In the genomic region with DNA sequence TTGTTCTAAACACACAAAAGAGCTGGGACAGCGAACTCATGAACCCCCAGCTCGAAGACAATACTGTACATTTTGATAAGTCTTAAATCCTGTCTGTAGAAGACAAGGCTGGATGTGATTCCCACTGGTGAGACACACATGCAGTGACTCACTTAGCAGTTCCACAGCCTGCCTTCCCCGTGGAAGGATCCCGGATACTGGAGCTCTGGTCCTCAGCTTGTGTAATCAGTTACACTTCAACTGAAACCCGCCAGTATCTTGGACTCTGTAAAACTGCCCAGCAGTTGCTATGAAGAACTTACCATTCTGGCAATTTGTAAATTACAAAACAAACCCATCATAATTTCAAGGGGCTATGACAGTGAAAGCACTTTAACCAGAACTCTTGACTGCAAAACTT, we compare ENCODE assay signal across 14 mouse cellular contexts. TPM values are rescaled to one million over a fixed set of nuclear protein-coding genes. Genes with fewer than 3 reads are reported as not detected.
DNase-seq lines count a peak whose midpoint lies in the region; ATAC-seq and TF ChIP-seq lines count a peak whose summit lies in the region.
"Had no signal": no experiment of that assay in that cellular context is flagged by ENCODE, and none has a peak within 500 bp of the region (broad histone marks: within the 10 kb centered on the region; RNA-seq: fewer than 3 reads in every experiment).

No protein-coding gene starts in this region.

- H3K4me3 ChIP-seq in lung, postnatal 0 days (ENCODE audit: low read depth, low read length), result no peak overlapping the region
- no peak overlapping the region for H3K4me3 ChIP-seq in hindbrain, embryonic 11.5 days (ENCODE audit: low read depth, low read length)
- H3K4me3 ChIP-seq in limb, embryonic 13.5 days, result no peak overlapping the region

- ATAC-seq in lung, postnatal 0 days, result no peak
- ATAC-seq in hindbrain, embryonic 11.5 days (ENCODE audit: low FRiP score), result peak; percentile 38
- ATAC-seq in limb, embryonic 13.5 days (ENCODE audit: low FRiP score, low read depth), result no peak
- ATAC-seq: activated CD4-positive, CD25-positive, alpha-beta regulatory T cell, adult 4 months; forebrain, embryonic 16.5 days had no signal

- H3K36me3 ChIP-seq in lung, postnatal 0 days (ENCODE audit: insufficient read depth, low read length), result no peaks in the 10 kb centered on the region
- H3K36me3 ChIP-seq in hindbrain, embryonic 11.5 days (ENCODE audit: control insufficient read depth, insufficient read depth, low read length), result no peaks in the 10 kb centered on the region
- no peaks in the 10 kb centered on the region for H3K36me3 ChIP-seq in limb, embryonic 13.5 days

- TF ChIP-seq EP300 in lung, postnatal 0 days (IDR thresholded peaks at IDR 0.05), result no peak

- peaks cover 12% of the 10 kb centered on the region for H3K27me3 ChIP-seq in lung, postnatal 0 days (replicated peaks; ENCODE audit: insufficient read depth, low read length)
- peaks cover 34% of the 10 kb centered on the region for H3K27me3 ChIP-seq in hindbrain, embryonic 11.5 days (ENCODE audit: control insufficient read depth, insufficient read depth, low read length)
- no peaks in the 10 kb centered on the region for H3K27me3 ChIP-seq in limb, embryonic 13.5 days

- no peaks in the 10 kb centered on the region for H3K9me3 ChIP-seq in lung, postnatal 0 days (ENCODE audit: low read length)
- no peaks in the 10 kb centered on the region for H3K9me3 ChIP-seq in hindbrain, embryonic 11.5 days (ENCODE audit: control insufficient read depth, low read length)
- H3K9me3 ChIP-seq in limb, embryonic 13.5 days, result no peaks in the 10 kb centered on the region

- peak; percentile 12 for DNase-seq in lung, postnatal 0 days (ENCODE audit: low spot score)
- DNase-seq in lung, postnatal 10 days, result no peak
- peak; percentile 75 for DNase-seq in NIH3T3 (ENCODE audit: low read depth)
- peak; percentile 24 for DNase-seq in hindbrain, embryonic 11.5 days (ENCODE audit: low spot score)
- DNase-seq in heart, postnatal 14 days, result no peak
- no peak for DNase-seq in right cerebral cortex, adult 18-20 months
- DNase-seq in yolk sac, embryonic 10.5 days (ENCODE audit: low spot score), result no peak
- DNase-seq: heart, postnatal 4 days; layer of hippocampus, postnatal 36 days had no signal

- TF ChIP-seq CTCF in lung, postnatal 0 days (IDR thresholded peaks at IDR 0.05), result no peak

- intact Hi-C loops in heart, postnatal 14 days (cut with DNase I), result no loop called here

- H3K4me2 ChIP-seq in lung, postnatal 0 days (replicated peaks; ENCODE audit: low read depth, low read length), result no peak overlapping the region
- peak overlapping the region; percentile 11; the same call in 1 of the 2 replicates for H3K4me2 ChIP-seq in hindbrain, embryonic 11.5 days (replicated peaks; ENCODE audit: low read depth, low read length)
- H3K4me2 ChIP-seq in limb, embryonic 13.5 days (replicated peaks), result peak overlapping the region; percentile 17; the same call in 1 of the 2 replicates

- H3K27ac ChIP-seq in lung, postnatal 0 days (ENCODE audit: low read length), result no peak overlapping the region
- 0 out of 2 replicates have a peak overlapping the region, but pooled peaks have one; percentile 17 for H3K27ac ChIP-seq in hindbrain, embryonic 11.5 days (ENCODE audit: low read depth, low read length)
- H3K27ac ChIP-seq in limb, embryonic 13.5 days, result no peak overlapping the region
- H3K27ac ChIP-seq: liver, embryonic 14.5 days had no signal

- H3K4me1 ChIP-seq in lung, postnatal 0 days (ENCODE audit: insufficient read depth, low read depth, low read length), result 0 out of 2 replicates have a peak, but pooled peaks cover 4% of the 10 kb centered on the region
- H3K4me1 ChIP-seq in hindbrain, embryonic 11.5 days (replicated peaks; ENCODE audit: control insufficient read depth, insufficient read depth, low read length), result no peaks in the 10 kb centered on the region
- peaks cover 48% of the 10 kb centered on the region for H3K4me1 ChIP-seq in limb, embryonic 13.5 days

- WGBS in lung, postnatal 0 days, result 41% methylated on average over 5 of the region's 5 CpGs
- WGBS in hindbrain, embryonic 11.5 days, result 55% methylated on average over 5 of the region's 5 CpGs
- WGBS in limb, embryonic 13.5 days, result 51% methylated on average over 5 of the region's 5 CpGs

- no peak overlapping the region for H3K9ac ChIP-seq in lung, postnatal 0 days (replicated peaks; ENCODE audit: low read depth)
- H3K9ac ChIP-seq in hindbrain, embryonic 11.5 days (ENCODE audit: low read depth, low read length), result no peak overlapping the region
- no peak overlapping the region for H3K9ac ChIP-seq in limb, embryonic 13.5 days
- H3K9ac ChIP-seq: liver, embryonic 14.5 days had no signal

RNA-seq across cellular contexts. Expression of gene Bnc2, which starts 5.4 kb away (rescaled TPM):
- polyA plus RNA-seq in lung, postnatal 0 days (2015; fragmentation: Nextera tagmentation; extraction: Ambion mirVana), result 1.9 and 2.9 TPM in 2 replicates
- polyA plus RNA-seq in hindbrain, embryonic 11.5 days (2014; fragmentation: Nextera tagmentation; extraction: Ambion mirVana), result 11.7 and 16.1 TPM in 2 replicates
- polyA plus RNA-seq in limb, embryonic 13.5 days (2015; fragmentation: Nextera tagmentation; extraction: Ambion mirVana), result 29.5 and 38.7 TPM in 2 replicates
- total RNA-seq in heart, postnatal 14 days (2021), result 1 to 10 TPM; 3.2 to 3.9 TPM
- total RNA-seq: granulocyte monocyte progenitor cell, adult 5-6 weeks had no signal
- polyA plus RNA-seq: activated CD4-positive, CD25-positive, alpha-beta regulatory T cell, adult 4 months had no signal

Comparison
In these comparisons a context has a peak if more than half of its experiments do, and no peak if none do; other contexts are left out.
1. DNase-seq: peak in lung, postnatal 0 days (single experiment), NIH3T3 (single experiment) and hindbrain, embryonic 11.5 days (single experiment); none in lung, postnatal 10 days (single experiment), heart, postnatal 14 days (0 of 2), right cerebral cortex, adult 18-20 months (single experiment) and yolk sac, embryonic 10.5 days (single experiment).